Mouse (Mus musculus): ENCODE data around the gene Ankfn1.

Gene Ankfn1

DNA sequence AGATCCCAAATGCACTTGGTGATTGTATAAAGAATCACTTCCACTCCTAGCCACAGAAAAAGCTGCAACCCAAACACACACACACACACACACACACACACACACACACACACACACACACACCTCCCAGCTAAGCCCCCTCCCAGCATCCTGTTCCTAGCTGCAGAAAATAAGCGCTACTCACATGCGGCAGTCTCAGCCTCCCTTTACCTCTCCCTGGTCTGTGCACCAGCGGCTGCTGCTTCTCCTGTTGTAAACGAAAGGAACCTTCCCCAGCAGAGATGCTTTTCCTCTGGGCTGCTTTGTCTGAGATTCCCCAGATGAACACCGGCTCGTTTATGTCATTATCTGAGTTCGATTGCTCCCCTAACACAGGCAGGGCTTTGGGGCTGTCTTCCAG lies at the start of gene Ankfn1:
TSS of gene Ankfn1 (minus strand) at position 223 of the 400 bp plus-strand sequence.
- in situ Hi-C loops (cut with MboI, MseI) = no loop called here

DNA sequence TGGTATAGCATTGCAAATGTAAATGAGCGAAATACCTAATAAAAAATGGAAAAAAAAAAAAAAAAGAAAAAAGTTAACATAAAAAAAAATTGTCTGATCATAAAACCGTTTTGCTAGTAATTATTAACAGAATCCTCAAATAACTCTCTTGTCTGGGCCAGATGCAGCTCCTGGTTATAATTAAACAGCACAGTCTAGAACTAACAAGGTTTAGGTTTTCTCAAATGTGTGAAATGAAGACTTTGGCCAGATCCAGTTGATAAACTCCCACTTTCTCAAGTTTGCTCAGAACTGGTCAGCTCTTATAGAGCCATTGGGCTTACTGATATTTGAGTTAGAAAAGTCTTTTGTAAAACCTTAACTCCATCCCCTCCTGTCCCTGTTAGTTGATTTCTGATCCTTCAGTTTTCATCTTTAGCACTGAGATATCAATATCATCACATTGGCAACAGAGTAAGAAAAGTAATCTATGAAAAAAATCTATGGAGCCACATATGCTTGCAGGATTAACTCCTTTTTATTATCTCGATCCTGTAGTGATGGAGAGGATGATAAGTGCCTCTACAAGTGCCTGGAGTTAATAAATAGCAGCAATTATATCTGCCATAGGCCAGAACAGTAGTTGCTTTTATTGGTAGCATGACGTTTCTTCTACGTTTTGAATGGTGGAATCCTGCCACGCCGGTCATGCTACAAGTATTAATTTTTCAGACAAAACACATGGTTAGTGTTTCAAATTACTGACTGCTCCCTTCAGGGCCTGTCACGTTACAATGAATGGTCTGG lies 46.4 kb upstream of the Ankfn1 start:
- in situ Hi-C loops (cut with MboI, MseI) = no loop called here

DNA sequence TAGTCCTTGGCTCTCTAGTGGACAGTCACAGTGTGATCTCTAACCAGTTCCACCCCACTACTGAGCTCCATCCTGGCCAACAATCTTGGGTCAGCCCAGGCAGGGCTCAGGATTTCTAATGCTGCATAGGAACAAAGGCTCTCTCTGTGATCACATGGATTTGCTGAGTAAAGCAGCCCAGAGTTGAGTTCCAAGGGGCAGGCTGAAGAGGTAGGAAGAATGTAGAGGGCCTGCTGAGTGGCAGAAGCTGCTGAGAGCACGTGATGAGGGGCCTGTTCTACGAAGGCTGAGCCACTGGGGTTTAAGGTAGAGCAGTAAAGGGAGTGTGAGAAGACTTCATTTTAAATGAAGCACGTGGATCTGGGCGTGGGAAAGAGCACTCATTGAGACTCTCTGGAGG lies 41.1 kb upstream of the Ankfn1 start:
- in situ Hi-C loops (cut with MboI, MseI) = no loop called here

DNA sequence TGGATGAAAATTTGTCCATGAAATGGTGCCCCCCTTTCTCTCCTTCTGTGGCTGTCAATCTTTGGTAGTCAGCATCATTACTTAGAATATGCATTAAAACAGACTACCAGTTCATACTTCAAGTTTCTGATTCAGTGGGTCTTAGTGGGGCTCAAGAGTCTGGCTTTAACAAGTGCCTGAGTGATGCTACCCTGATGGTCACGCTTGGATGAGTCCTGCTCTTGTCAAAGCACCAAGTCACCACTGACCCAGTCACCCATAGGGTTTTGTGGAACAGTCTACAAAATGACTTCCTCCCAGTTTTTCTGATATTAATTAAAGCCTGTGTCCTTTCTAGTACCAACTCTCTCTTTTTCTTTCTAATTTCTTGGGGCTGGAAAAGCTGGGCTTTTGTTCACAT lies 34.0 kb upstream of the Ankfn1 start:
- in situ Hi-C loops (cut with MboI, MseI) = no loop called here

DNA sequence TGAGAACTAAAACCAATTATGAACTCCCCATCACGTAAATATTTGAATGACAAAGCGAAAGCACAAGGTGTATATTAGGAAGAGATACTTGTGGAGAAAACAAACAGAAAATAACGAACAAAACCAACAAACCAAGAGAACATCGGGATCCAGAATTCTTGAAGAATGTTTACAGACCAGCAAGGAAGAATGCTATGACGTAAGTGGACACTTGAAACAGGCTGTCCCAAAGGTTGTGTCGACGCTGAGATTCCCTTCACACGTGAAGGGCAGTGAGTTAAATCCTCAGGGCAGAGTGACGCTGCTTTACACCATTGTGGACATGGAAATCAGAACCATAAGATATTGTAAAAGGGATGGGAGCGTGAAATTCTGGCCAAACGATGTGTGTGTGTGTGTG lies 30.5 kb upstream of the Ankfn1 start:
- in situ Hi-C loops (cut with MboI, MseI) = no loop called here

DNA sequence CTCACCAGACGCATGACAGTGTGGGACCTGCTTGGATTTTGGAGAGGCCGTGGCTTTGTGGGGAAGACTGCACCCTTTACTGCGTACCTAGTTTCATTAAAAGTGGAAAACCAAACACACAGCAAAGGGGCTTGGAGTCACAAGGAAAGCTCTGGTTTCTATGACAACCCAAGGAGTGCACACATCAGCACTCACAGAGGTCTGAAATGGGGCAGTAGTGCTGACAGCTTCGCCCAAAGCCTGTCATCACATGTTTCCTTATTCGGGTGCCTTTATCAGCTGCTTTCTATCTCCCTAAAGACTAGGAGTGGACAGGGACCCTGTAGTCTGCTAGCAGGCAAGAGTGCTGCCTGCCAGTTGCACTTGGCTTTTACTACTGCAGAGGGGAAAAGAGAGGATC lies 27.4 kb upstream of the Ankfn1 start:
- in situ Hi-C loops (cut with MboI, MseI) = no loop called here

DNA sequence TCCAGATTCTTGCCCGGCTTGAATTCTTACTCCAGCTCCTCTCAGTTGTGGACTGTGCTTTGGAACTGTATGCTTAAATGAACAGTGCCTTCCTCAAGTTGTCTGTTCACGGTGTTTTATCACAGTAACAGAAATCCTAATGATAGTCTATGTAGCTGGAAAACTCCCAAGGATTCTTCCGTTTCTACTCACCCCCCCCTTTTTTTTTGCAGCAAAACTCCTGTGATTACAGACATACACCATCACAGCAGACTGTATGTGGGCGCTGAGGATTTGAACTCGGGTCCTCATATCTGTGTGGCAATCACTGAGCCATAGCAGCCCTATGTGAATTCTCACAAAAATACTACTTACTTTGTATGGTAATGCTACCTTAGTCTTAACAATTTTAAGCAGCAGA lies 26.5 kb upstream of the Ankfn1 start:
- in situ Hi-C loops (cut with MboI, MseI) = no loop called here

DNA sequence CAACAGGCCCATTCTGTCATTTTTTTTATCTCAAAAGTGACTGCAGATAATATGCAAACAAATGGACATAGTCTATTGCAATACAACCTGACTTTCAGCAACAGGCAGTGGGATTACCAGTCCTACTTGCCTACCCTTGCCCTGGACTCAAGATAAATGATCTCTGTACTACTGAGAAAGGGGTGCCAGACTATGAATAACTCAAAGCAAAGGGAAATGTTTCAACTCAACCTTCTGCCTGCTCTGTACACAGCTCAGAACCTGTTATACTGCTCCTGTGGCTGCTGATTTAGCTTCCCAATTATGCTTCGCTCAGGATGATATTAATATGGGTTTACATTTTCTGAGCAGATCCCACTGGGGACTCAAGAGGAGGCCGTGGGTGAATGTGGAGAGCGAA lies 15.3 kb upstream of the Ankfn1 start:
- in situ Hi-C loops (cut with MboI, MseI) = no loop called here

DNA sequence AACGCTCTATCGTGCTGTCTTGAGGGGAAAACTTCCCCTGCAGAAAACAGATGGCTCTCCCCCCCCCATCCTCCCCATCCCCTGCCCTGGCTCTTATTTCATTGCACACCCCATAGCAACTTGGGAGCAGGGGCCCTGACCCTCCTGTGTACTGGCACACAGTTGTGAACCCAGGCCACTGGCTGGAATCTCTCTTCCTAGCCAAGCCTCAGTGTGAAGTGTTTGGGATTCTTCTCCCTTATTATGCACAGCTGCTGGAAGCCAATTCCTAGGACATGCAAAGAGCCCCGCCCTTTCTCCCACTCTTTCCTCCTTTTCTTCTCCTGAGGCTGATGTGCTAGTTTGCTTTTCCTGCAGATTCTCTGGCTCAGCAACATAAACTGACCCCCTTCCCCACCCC lies 1.4 kb downstream of the Ankfn1 start:
- in situ Hi-C loops (cut with MboI, MseI) = no loop called here

DNA sequence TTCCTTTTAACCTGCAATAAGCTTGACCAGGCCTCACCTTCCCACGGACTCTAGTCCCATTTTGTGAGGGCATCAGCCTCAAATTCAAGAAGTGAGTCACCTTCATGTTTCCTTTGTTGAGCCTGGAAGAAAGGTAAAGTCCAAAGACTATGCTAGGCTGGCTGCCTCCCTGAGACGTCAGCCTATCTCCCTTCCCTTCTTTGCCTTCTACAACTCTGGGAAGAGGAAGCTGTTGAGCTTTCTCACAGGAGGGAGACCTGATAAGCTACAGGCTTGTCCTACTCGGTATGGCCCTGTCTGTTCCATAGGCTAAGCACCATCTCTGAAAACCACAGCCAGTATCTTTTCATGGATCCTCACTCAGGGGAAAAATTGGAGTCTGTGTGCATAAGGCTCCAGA lies 2.5 kb downstream of the Ankfn1 start:
- in situ Hi-C loops (cut with MboI, MseI) = no loop called here

DNA sequence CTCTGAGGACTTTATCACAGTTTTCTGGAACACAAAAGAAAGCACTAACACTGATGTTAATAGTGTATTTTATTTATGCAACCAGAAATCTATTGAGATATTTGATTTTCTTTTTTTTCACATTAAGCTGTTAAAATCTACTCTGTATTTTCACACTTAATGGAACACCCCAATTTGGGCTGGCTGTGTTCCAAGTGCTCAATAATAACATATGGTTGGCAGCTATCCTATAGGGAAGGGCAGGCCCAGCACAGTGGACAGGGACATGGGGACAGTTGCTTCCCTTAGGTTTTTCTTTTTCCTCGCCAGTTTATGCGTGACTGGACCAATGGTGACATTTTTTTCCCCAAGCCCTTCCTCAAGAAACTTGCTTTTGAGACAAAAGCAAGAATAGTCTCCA lies 4.5 kb downstream of the Ankfn1 start:
- in situ Hi-C loops (cut with MboI, MseI) = no loop called here

DNA sequence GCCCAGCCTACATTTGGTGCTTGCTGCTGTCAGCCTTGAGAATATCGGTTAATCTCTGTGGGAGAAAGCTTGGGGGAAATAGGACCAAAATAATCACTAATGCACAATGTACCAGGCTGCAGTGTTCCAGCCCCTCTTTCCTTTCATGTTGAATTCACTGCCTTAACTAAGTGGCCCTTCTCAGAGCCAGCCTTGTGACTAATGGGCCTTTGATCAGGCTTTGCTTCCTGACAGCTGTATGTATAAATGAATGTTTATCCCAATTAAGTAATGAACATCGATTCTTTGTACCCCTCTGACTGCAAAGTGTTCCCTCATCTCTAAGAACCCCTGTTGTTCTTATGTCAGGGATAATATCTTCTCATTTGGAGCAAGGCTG lies 11.7 kb downstream of the Ankfn1 start:
- in situ Hi-C loops (cut with MboI, MseI) = no loop called here

DNA sequence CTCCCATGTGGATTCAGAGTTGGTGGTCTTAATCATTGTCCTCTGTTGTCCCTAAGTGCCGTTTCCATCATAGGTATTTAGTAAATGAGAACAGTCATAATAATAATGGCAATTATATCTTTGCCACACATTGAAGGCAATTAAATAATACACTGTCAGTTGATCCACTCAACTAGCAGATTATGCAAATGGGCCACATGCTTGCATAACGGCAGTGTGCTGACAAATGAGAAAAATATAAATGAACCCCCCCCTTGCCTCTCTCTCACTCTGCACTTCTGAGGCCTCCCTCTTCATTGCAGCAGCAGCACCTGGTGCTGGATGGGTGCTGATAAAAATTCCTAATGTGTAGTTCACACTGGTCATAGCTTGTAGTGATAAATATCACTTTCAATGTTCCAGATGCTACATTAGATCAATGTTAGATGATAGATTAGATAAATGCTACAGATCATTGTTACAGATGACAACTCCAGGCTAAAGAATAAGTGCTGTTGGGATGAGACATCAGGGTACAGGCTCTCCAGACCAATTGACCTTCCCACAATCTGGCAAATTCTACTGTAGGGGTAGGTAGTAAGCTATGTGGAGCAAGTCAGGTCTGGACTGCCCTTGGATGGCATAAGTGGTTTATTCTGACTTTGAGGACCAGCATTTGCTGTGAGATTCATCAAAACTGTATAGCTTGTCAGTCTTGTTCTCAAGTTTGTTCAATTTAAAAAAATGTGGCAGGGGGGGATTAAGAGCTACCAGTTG lies 12.3 kb downstream of the Ankfn1 start:
- in situ Hi-C loops (cut with MboI, MseI) = no loop called here

DNA sequence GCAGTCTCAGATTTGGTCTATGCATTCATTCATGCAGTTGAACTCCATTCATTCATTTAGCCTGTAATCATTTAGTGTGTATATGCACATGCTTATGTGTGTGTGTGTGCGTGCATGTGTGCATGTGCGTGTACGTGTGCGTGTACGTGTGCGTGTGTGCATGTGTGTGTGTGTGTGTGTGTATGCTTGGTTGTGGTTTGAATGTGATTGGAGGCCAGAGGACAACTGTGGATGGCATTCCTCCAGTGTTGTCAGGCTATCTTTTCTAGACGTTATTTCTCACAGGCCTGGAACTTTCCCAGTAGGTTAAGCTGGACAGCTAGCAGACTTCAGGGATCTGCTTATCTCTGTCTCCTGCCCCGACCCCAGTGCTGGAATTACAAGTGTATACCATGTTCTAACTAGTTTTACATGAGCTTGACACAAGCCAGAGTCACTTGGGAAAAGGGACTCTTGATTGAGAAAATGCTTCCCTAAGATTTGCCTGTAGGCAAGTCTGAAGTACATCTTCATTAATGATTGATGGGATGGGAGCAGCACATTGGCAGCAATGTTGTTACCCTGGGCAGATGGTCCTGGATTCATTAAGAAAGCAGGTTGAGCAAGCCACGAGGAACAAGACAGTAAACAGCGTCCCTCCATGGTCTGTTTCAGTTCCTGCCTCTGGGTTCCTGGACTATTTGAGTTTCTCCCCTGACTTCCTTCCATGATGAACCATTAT lies 43.3 kb downstream of the Ankfn1 start:
- in situ Hi-C loops (cut with MboI, MseI) = no loop called here

DNA sequence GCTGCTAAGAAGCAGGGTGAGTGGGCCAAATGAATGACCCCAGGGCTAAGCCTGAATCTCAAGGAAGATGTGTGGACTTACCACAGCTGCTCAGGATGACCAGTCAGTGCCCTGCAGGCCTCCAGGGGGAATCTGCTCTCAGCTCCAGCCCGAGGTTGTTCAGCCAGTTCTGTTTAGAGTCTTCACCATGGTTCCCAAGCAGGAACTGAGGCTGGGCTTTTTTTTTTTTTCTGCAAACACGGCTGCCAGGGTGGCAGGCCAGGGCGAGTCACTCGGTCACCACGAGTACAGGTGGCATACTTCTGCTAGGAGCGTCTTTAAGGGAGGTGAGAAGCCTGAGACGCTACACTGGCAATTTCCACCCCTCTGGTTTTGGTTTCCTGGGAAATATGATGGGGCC lies 43.9 kb downstream of the Ankfn1 start:
- in situ Hi-C loops (cut with MboI, MseI) = no loop called here

DNA sequence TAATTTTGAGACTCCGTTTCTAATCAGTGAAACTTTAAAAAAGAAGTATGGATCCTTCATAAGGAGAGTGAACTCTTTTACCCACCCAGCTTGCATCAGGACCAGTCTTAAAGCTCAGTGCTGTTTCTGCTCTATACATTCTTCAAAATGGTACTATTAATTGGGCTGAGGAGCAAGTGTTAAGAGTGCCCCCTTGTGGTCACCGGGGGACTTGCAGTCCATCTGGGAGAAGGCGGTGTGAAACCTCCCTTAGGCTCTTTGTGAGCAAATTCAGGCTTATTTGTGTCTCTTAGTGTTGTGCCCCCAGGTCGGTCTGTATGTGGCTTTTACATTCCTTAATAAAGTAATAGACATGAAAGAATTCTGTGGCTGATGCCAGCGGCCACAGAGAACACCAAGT lies 56.6 kb downstream of the Ankfn1 start:
- in situ Hi-C loops (cut with MboI, MseI) = loop anchor here in 1 of 2 experiments (25.0 kb wide), 1 partner anchor 559 kb away; no protein-coding TSS in a partner anchor

DNA sequence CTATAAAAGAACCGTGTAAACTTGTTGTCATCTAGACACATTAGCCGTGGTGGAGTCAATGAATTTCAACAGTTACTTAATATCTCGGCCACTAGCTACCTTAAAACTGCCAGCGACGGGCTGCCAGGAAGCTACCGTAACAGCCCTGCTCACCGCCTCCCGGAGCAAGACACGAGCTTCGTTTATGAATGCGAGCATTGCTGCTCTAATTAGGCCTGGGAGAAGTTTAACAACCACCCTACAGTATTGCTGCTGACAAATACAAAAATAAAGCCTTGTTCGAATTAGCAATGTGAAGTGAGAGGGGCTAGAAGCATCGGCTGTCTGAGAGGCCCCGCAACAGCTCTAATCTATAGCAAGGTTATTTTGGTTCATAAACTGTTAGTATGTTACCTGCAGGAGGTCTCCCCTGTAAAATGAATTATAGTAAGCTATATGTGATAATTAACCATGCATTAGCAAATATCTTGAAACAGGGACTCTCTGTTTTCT lies 58.9 kb downstream of the Ankfn1 start:
- in situ Hi-C loops (cut with MboI, MseI) = loop anchor here (5.0 to 25.0 kb wide), 3 partner anchors 176 to 736 kb away; no protein-coding TSS in a partner anchor

DNA sequence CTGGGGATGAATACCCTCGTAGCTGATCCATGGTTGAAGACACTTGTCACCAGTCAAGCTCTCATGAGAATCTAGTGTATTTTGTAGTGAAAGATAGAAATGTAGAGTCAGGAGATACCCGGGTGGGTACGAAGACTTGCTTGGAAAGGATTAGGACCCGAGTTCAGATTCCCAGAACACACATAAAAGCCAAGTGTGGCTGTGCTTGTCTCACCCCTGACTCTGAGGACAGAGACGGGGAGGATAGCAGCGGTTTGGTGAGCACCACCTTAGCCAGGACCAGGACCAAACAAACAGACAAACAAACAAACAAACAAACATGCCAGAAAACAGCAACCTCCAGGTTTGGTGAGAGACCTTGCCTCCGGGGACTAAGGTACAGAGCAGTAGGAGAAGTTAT lies 61.1 kb downstream of the Ankfn1 start:
- in situ Hi-C loops (cut with MboI, MseI) = loop anchor here (5.0 to 25.0 kb wide), 3 partner anchors 174 to 738 kb away; no protein-coding TSS in a partner anchor

DNA sequence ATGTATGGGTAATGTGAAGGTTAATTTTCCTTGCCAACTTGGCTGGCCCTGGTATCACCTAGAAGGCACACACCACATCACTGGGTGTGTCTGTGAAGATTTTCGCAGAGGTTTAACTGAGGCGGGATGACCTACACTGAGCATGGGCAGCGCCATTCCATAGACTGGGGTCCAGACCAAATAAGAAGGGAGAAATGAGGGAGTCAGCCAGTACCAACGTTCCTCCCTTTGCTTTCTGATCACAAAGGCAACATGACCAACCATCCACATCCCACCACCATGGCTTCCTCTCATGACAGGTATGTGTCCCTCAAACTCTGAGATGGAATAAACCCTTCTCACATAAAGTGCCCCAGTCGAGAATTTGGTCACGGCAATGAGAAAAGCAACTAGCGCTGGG lies 68.9 kb downstream of the Ankfn1 start:
- in situ Hi-C loops (cut with MboI, MseI) = loop anchor here in 1 of 2 experiments (25.0 kb wide), 1 partner anchor 546 kb away; no protein-coding TSS in a partner anchor

DNA sequence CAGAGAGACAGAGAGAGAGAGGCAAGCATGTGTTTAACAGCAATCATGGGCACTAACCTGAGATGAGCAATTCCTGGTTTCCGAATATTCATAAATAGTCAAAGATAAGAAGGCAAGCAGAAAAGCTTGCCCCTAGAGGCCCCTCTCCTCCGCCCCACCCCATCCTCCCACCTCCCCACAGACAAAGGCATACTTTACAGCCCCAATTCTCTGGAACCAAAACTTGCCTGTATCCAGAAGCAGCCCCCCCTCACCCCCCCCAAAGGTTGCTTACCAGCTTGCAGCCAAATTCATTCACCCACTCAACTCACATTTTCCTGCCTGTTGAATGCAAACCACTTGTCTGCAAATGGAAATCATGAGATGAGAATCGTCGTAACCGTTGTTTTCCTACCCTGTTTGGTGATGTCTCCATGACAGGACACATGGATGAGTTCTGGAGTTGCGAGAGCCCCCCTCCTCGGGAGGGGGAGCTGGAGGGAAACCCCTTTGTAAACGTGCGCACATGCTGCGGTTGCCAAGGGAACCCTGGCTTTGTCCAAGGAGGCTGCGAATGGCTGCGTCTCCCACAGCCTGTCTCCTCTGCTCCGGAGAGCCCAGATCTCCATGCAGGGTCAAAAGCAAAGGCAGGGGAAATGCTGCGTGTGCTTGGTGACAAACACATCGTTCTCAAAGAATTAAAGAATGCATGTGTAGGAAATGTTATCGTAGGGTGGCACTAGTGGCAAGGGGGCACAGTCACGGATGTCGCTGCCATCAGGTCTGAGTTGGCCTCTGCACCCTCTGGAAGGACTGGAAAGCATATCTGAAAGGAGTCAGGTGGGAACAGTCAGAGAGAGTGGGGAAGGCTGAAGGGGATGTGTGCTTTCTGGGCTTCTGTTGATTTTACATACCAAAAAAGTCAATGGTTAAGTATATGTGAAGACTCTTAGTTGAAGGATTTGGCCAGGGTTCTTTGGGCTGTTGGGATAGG lies 80.7 kb downstream of the Ankfn1 start:
- in situ Hi-C loops (cut with MboI, MseI) = no loop called here

DNA sequence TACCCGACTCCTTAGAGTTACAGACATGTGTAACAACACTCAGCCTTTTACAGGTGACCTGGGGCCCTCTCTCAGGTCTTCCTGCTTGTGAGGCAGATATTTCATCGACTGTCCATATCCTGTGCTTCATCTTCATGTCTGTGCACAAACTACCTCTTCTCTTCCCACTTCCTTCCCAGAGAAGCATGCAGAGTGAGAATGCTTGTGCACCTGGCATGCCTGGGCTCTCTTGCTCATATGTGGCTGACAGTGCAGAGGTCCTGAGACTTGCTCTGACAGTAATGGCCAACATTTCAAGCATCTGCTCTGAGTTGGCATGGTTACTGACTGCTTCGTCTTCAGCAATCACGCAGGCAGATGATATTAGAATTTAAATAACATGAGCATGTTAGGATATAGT lies 83.8 kb downstream of the Ankfn1 start:
- in situ Hi-C loops (cut with MboI, MseI) = no loop called here
